Mouse (Mus musculus) monocyte, adult 2 months (primary cell): ENCODE measurements around the gene Gzmb.
"Not testable (repeated sequence)": the region's sequence is repeated elsewhere in the genome, so short reads cannot be mapped to it uniquely, and the experiment has no call there.

ENCODE experiments used
- DNase-seq, 2 experiments: peaks; one replicate each; pipeline ENCODE4 v3.0.0; 2022; ENCODE audit warnings: low spot score in 2 of 2, low read depth in 1 of 2

The Gzmb gene

GRCm38 (mm10) chr14:56262153-56262552 lies at the start of gene Gzmb:
Gzmb (minus strand) TSS chr14:56262260.
- DNase-seq: no peak

GRCm38 (mm10) chr14:56311801-56312200 lies 49.7 kb upstream of the Gzmb start:
- DNase-seq: not testable (repeated sequence)

GRCm38 (mm10) chr14:56310238-56310637 lies 48.2 kb upstream of the Gzmb start:
- no peak for DNase-seq

- DNase-seq: no peak
Observed at GRCm38 (mm10) chr14:56304149-56304548, 42.1 kb upstream of the Gzmb start.

- no peak for DNase-seq
Observed at GRCm38 (mm10) chr14:56303506-56304025, 41.5 kb upstream of the Gzmb start.

GRCm38 (mm10) chr14:56302091-56302490 lies 40.0 kb upstream of the Gzmb start:
- no peak for DNase-seq

GRCm38 (mm10) chr14:56296786-56297185 lies 34.7 kb upstream of the Gzmb start:
- no peak for DNase-seq

- no peak for DNase-seq
Observed at GRCm38 (mm10) chr14:56296106-56296505, 34.0 kb upstream of the Gzmb start.

GRCm38 (mm10) chr14:56293146-56293545 lies 31.1 kb upstream of the Gzmb start:
- no peak for DNase-seq

GRCm38 (mm10) chr14:56288651-56289050 lies 26.6 kb upstream of the Gzmb start:
- no peak for DNase-seq

GRCm38 (mm10) chr14:56287806-56288205 lies 25.7 kb upstream of the Gzmb start:
- DNase-seq: no peak

- no peak for DNase-seq
Observed at GRCm38 (mm10) chr14:56284356-56285325, 22.6 kb upstream of the Gzmb start.

GRCm38 (mm10) chr14:56283816-56284215 lies 21.8 kb upstream of the Gzmb start:
- DNase-seq: no peak

- DNase-seq: no peak
Observed at GRCm38 (mm10) chr14:56281090-56281489, 19.0 kb upstream of the Gzmb start.

GRCm38 (mm10) chr14:56278691-56279090 lies 16.6 kb upstream of the Gzmb start:
- not testable (repeated sequence) for DNase-seq

GRCm38 (mm10) chr14:56276096-56276495 lies 14.0 kb upstream of the Gzmb start:
- not testable (repeated sequence) for DNase-seq

- DNase-seq: no peak
Observed at GRCm38 (mm10) chr14:56266109-56266508, 4.0 kb upstream of the Gzmb start.

GRCm38 (mm10) chr14:56240409-56240808 lies 21.7 kb downstream of the Gzmb start:
- DNase-seq: no peak

GRCm38 (mm10) chr14:56234556-56234955 lies 27.5 kb downstream of the Gzmb start, which contains the start of gene Gzmc:
Gzmc (minus strand) TSS chr14:56234656.
- DNase-seq: no peak

GRCm38 (mm10) chr14:56211317-56211716 lies 50.7 kb downstream of the Gzmb start, which contains the start of gene Gzmf:
Gzmf (minus strand) TSS chr14:56211417.
- DNase-seq: no peak
